Mouse (Mus musculus) limb, embryonic 15.5 days (tissue): ENCODE data around the gene Baiap3. TPM values are rescaled to one million over a fixed set of nuclear protein-coding genes. Genes with fewer than 3 reads are reported as not detected.

Experiments
- ATAC-seq: fragments of 200-750 bp; cut with Nextera tagmentation; 2 replicates; pipeline ENCODE4 v1.8.0; 2017; ENCODE audit warnings: low read depth, moderate TSS enrichment; ENCODE audit not compliant: insufficient number of reproducible peaks, low FRiP score, low TSS enrichment
- H3K27ac ChIP-seq: fragments of 300-500 bp; sonication (generic); 2 replicates; pipeline ENCODE4 v1.5.1; 2015; ENCODE audit warnings: moderate library complexity, mild to moderate bottlenecking, inconsistent platforms
- H3K27me3 ChIP-seq: fragments of 300-500 bp; sonication (generic); 2 replicates; pipeline ENCODE4 v1.6.1; 2015; ENCODE audit warnings: inconsistent platforms
- H3K36me3 ChIP-seq: fragments of 300-500 bp; sonication (generic); 2 replicates; pipeline ENCODE4 v1.6.1; 2015; ENCODE audit warnings: inconsistent platforms
- H3K4me1 ChIP-seq: fragments of 300-500 bp; sonication (generic); 2 replicates; pipeline ENCODE4 v1.6.1; 2015; ENCODE audit warnings: inconsistent platforms
- H3K4me2 ChIP-seq: fragments of 300-500 bp; sonication (generic); 2 replicates; pipeline ENCODE4 v1.6.1; 2015; ENCODE audit warnings: mild to moderate bottlenecking, inconsistent platforms
- H3K4me3 ChIP-seq: fragments of 300-500 bp; sonication (generic); 2 replicates; pipeline ENCODE4 v1.5.1; 2015; ENCODE audit warnings: mild to moderate bottlenecking, inconsistent platforms
- H3K9ac ChIP-seq: fragments of 300-500 bp; sonication (generic); 2 replicates; pipeline ENCODE4 v1.6.1; 2015; ENCODE audit warnings: inconsistent platforms
- H3K9me3 ChIP-seq: fragments of 300-500 bp; sonication (generic); 2 replicates; pipeline ENCODE4 v1.6.1; 2016; ENCODE audit warnings: inconsistent platforms
- WGBS: fragments of 180-500 bp; shearing (Covaris S2); methylation state at CpG from one replicate; pipeline ENCODE4 v1.1.7; 2015; 5-methylcytosine and 5-hydroxymethylcytosine counted together
- microRNA-seq: library from miRNA; unstranded; fragments of <30 nt; microRNA quantifications from one replicate; pipeline ENCODE4, GENCODE M21; 2016
- polyA plus RNA-seq: library from polyadenylated mRNA; unstranded; fragments of >200 nt; fragmentation: Nextera tagmentation; extraction: Ambion mirVana; gene quantifications from 2 replicates; pipeline ENCODE4 v1.2.1, GENCODE M21; 2015

The Baiap3 gene
- polyA plus RNA-seq, 1 experiment from 2014 or later: 0.46 TPM

DNA sequence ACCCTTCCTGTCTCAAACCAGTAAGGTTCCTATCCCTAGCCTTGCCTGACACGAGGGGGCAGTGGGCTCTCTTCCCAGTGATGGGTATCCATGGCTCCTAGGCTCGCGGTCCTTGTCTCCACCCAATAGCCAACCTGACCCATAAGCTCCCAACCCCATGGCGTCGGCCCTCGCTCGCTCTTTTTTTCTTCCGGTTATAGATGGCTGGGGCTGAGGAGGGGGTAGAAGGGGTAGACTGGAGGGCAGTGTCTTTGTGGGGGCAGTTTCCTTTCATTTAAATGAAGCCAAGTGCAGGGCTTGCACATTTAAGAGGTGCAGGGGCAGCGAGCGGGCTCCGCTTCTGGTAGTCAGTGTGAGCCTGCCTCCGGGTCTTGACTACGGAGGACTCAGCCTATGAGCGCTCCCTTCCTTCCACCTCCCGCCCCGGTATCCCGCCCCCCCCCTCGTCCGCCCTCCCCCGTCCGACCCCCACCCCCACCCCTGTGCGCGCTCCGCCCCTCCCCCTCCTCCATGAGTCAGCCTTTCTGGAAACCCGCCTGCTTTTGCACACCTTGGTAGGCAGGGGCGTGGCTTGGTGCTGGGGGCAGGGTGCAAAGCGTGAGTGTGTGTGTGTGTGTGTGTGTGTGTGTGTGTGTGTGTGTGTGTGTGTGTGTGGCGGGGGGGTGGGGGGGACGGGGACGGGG is 34.2 kb downstream of the Baiap3 start:
- H3K36me3 ChIP-seq: peaks cover 57% of the 10 kb centered on the region
- peak; percentile 74 for ATAC-seq
- H3K9ac ChIP-seq: no peak overlapping the region
- H3K4me2 ChIP-seq: peak overlapping the region; percentile 65
- H3K9me3 ChIP-seq: no peaks in the 10 kb centered on the region
- peak overlapping the region; percentile 39 for H3K4me3 ChIP-seq
- H3K27me3 ChIP-seq: no peaks in the 10 kb centered on the region
- H3K4me1 ChIP-seq: peaks cover 16% of the 10 kb centered on the region
- H3K27ac ChIP-seq: peak overlapping the region; percentile 47
- WGBS: under 1% methylated on average over 17 of the region's 30 CpGs

DNA sequence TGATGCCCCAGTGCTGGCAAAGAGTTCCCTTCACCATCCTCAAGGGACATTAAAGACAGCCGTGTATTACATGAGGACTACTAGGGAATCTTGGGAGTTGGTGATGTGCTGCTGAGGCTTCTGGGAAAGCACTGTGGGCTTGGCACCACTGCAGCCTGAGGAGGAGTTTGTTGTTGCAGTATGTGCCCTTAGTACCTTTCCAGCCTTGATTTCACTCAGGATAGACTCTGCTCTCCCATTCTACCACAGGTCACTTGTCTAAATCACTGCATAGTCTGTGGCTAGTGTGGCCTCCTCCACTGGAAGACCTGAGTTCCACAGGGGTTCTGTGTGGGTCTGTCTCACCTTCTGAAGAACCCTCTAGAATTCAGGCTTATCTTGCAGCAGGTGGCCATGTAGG is 35.4 kb downstream of the Baiap3 start:
- Histone ChIP-seq H3K36me3 (peaks cover 57% of the 10 kb centered on the region), H3K4me2 (no peak overlapping the region), H3K9me3 (no peaks in the 10 kb centered on the region), H3K27ac (no peak overlapping the region), H3K27me3 (no peaks in the 10 kb centered on the region), H3K9ac (no peak overlapping the region), H3K4me1 (peaks cover 16% of the 10 kb centered on the region), H3K4me3 (no peak overlapping the region)
- 85% methylated on average over 1 of the region's 1 CpGs for WGBS
- no peak for ATAC-seq

DNA sequence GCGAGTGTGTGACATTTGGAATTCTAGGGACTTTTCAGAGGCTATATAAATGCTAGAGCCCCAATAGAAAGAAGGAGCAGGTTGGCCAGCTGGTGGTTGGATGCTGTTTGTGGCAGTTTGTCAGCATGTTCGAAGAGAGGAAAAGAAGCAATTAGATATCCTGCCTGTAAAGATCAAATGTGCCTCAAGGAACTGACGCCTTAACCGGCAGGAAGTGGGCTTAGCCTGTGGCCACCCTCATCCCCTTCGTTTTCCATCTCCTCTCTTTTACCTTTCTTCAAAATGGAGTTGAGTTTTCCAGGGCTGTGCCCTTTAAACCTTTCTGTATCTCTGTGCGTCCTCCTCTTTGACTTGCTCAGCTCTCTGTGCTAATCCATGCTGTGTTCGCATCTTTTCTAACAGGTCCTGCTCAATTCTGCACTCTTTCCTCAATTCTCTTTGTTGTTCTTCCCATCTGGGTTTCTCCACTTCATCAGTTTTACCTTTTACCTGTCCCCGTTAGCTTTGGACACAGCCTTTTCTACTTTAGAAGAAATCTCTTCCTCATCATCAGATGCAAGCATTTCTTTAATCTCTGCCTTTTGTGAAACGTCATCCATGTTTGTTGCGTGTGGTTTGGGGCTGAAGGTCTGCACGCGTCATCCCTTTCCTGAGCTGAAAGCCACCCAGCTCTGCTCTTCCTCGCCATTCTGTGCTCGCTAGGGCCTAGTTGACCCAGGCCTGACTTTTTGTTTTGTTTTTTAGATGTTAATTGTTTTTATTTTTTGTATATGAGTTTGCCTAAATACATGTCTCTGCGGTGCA is 36.5 kb downstream of the Baiap3 start:
- WGBS: 90% methylated on average over 15 of the region's 15 CpGs
- Histone ChIP-seq H3K27me3 (no peaks in the 10 kb centered on the region), H3K36me3 (peaks cover 59% of the 10 kb centered on the region), H3K4me3 (no peak overlapping the region), H3K4me2 (no peak overlapping the region), H3K27ac (no peak overlapping the region), H3K9me3 (no peaks in the 10 kb centered on the region), H3K9ac (no peak overlapping the region), H3K4me1 (peaks cover 16% of the 10 kb centered on the region)
- no peak for ATAC-seq

DNA sequence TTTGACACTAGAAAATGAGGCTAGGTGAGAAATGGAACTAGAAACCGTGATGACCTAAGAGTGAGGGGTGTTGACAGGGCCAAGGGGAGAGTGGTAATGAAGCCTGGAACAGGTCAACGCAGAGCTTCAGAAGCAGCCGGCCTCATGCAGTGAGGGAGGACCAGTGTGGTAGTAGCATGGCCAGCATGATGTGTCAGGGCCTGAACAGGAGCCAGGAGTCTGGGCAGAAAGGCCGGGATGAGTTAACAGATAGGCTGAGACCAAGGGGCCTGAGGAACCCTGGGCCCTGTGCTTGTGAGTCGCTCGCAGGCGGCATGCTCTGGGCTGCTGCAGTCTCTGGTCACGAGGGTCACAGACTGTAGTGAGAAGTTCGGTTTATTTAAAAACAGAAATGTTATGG is 37.2 kb downstream of the Baiap3 start:
- peaks cover 16% of the 10 kb centered on the region for H3K4me1 ChIP-seq
- WGBS: 91% methylated on average over 9 of the region's 9 CpGs
- H3K4me3 ChIP-seq: no peak overlapping the region
- ATAC-seq: no peak
- H3K4me2 ChIP-seq: no peak overlapping the region
- peaks cover 61% of the 10 kb centered on the region for H3K36me3 ChIP-seq
- H3K9ac ChIP-seq: no peak overlapping the region
- H3K27ac ChIP-seq: no peak overlapping the region
- no peaks in the 10 kb centered on the region for H3K9me3 ChIP-seq
- H3K27me3 ChIP-seq: no peaks in the 10 kb centered on the region

DNA sequence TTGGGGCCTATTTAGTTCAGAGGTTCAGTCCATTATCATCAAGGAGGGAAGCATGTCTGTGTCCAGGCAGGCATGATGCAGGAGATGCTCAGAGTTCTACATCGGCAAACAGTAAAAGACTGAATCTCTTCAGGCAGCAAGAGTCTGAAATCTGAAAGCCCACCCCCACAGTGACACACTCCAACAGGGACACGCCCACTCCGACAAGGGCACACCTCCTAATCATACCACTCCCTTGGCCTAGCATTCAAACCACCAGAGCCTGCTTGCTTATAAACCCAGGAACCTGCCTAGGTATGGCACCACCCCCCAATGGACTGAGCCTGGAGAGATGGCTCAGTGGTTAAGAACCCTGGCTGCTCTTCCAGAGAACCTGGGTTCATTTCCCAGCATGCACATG is 40.7 kb downstream of the Baiap3 start:
- Histone ChIP-seq H3K27me3 (no peaks in the 10 kb centered on the region), H3K27ac (no peak overlapping the region), H3K4me3 (no peak overlapping the region), H3K4me1 (no peaks in the 10 kb centered on the region), H3K9ac (no peak overlapping the region), H3K36me3 (peaks cover 89% of the 10 kb centered on the region), H3K4me2 (no peak overlapping the region), H3K9me3 (no peaks in the 10 kb centered on the region)
- no peak for ATAC-seq
- WGBS: 83% methylated on average over 3 of the region's 3 CpGs

DNA sequence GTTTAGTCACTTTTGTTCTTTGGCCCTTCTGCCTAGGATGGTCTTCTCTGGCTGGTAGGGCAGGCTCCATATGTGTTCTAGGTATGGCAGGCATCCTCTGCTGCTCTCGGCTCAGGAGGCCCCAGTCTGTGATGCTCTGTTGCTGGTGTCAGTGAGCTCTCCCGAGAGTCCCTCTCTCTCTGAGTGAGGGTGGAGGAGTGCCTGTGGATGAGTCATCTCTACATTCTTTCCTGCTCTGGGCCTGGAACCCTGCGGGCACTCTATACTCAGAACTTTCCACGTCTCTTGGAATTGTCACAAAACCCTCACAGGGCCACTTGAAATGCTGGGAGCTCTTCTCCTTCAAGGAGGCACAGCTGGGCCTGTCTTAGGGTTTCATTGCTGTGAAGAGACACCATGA is 44.5 kb downstream of the Baiap3 start:
- no peak overlapping the region for H3K27ac ChIP-seq
- H3K36me3 ChIP-seq: peaks cover 91% of the 10 kb centered on the region
- WGBS: 81% methylated on average over 4 of the region's 4 CpGs
- H3K4me2 ChIP-seq: no peak overlapping the region
- ATAC-seq: no peak
- no peak overlapping the region for H3K9ac ChIP-seq
- no peaks in the 10 kb centered on the region for H3K4me1 ChIP-seq
- H3K27me3 ChIP-seq: no peaks in the 10 kb centered on the region
- no peaks in the 10 kb centered on the region for H3K9me3 ChIP-seq
- no peak overlapping the region for H3K4me3 ChIP-seq

DNA sequence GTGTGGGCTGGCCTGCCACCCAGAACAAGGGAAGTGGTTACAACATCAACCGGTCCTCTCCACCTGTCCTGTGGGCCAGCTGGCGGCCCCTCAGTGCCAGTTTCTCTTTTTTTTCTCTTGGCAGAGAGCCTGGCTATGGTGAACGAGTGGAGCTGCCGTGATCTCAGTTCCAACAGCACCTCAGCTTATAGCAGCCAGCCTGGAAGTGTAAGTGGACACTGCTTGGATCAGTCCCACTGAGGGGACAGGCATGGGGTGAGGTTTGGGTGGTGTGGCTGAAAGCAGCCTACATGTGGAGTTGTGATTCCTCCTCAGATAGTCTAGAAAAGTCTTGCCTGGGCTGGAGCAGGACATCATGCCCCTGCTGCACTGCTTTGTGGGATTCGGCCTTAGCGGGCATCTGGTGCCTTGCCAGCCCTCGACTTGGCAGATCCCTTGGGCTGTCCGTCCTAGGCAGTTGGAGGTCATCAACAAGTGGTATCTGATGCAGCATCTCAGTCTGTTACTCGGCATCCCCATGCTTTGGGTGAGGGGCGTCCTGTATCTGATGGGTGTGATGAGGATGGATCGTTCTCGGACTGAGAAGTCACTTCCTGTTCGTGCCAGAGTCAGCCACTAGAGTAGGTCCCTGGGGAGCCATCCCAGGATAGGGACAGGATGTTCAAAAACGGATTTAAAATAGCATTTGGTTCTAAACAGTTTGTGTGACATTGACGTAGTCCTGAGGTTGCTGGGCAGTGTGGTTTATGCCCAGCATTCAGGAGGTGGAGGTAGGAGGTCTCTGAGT is 45.3 kb downstream of the Baiap3 start:
- WGBS: 81% methylated on average over 15 of the region's 15 CpGs
- Histone ChIP-seq H3K27me3 (no peaks in the 10 kb centered on the region), H3K9me3 (no peaks in the 10 kb centered on the region), H3K36me3 (peaks cover 90% of the 10 kb centered on the region), H3K27ac (no peak overlapping the region), H3K9ac (no peak overlapping the region), H3K4me1 (no peaks in the 10 kb centered on the region), H3K4me3 (no peak overlapping the region), H3K4me2 (no peak overlapping the region)
- no peak for ATAC-seq

DNA sequence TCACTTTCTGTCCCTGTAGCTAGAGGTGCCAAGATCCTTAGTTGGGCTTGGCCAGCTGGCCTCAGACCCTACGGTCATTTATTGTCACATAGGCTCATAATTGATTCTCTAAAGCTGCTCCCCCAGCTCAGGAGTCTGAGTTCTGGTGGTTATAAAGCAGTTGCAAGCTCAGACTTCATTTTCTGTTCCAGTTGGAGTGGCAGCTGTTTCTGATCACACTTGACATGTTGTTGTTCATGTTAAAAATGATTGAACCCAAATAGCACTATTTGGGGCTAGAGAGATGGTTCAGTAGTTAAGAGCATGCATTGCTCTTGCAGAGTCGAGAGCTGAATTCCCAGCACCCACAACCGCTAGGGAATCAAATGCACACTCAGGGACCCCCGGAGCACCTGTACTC is 46.2 kb downstream of the Baiap3 start:
- Histone ChIP-seq H3K4me3 (no peak overlapping the region), H3K27me3 (no peaks in the 10 kb centered on the region), H3K36me3 (peaks cover 90% of the 10 kb centered on the region), H3K4me2 (no peak overlapping the region), H3K27ac (no peak overlapping the region), H3K9ac (no peak overlapping the region), H3K4me1 (no peaks in the 10 kb centered on the region), H3K9me3 (no peaks in the 10 kb centered on the region)
- no peak for ATAC-seq
- 80% methylated on average over 4 of the region's 4 CpGs for WGBS

DNA sequence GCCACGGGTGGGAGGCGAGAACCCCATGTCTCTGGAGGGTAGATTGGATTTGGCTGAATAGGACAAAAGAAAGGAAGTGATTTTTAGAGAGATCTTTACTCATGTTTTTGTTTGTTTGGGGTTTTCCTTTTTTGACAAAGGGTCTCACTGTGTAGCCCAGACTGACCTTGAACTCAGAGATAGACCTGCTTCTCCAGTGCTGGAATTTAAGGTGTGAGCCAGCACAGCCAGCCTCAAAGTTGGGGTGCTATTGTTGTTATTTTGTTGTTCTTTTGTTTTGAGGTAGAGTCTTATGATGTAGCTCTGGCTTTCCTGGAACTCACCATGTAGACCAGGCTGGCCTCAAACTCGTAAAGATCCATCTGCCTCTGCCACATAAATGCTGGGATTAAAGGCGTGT is 53.8 kb downstream of the Baiap3 start:
- no peaks in the 10 kb centered on the region for H3K27me3 ChIP-seq
- H3K9me3 ChIP-seq: no peaks in the 10 kb centered on the region
- no peak overlapping the region for H3K4me2 ChIP-seq
- 90% methylated on average over 4 of the region's 4 CpGs for WGBS
- no peak overlapping the region for H3K27ac ChIP-seq
- H3K36me3 ChIP-seq: peaks cover 83% of the 10 kb centered on the region
- no peak overlapping the region for H3K4me3 ChIP-seq
- no peak overlapping the region for H3K9ac ChIP-seq
- no peaks in the 10 kb centered on the region for H3K4me1 ChIP-seq
- no peak for ATAC-seq

Small RNAs within 50 kb of the gene (microRNA-seq; reads per million reads assigned to microRNA genes)
- not detected for gene Mir3547

Other genes with a start within 250 kb of the Baiap3 start
- 6.0 and 6.2 TPM in 2 replicates for gene Cramp1l, start 240.6 kb downstream of the Baiap3 start, polyA plus RNA-seq
- 14.9 and 17.0 TPM in 2 replicates for gene Ift140, start 240.3 kb downstream of the Baiap3 start, polyA plus RNA-seq
- 22.3 and 25.3 TPM in 2 replicates for gene Tmem204, start 172.8 kb downstream of the Baiap3 start, polyA plus RNA-seq
- 39.1 and 41.6 TPM in 2 replicates for gene Telo2, start 140.4 kb downstream of the Baiap3 start, polyA plus RNA-seq
- 6.1 and 6.6 TPM in 2 replicates for gene Ptx4, start 135.6 kb downstream of the Baiap3 start, polyA plus RNA-seq
- gene Clcn7, start 123.0 kb downstream of the Baiap3 start, polyA plus RNA-seq: 25.2 and 26.4 TPM in 2 replicates
- gene Ccdc154, start 93.9 kb downstream of the Baiap3 start, polyA plus RNA-seq: 0.08 TPM in 1 of 2 replicates, not detected in the other
- gene Gm38655, start 80.9 kb downstream of the Baiap3 start, polyA plus RNA-seq: not detected in 2 replicates
- 31.4 and 33.6 TPM in 2 replicates for gene BC003965, start 71.8 kb downstream of the Baiap3 start, polyA plus RNA-seq
- 9.1 and 9.9 TPM in 2 replicates for gene Unkl, start 68.0 kb downstream of the Baiap3 start, polyA plus RNA-seq
- gene Gnptg, start 16.2 kb downstream of the Baiap3 start, polyA plus RNA-seq: 34.9 and 41.6 TPM in 2 replicates
- 45.2 and 50.8 TPM in 2 replicates for gene Tsr3, start 16.2 kb downstream of the Baiap3 start, polyA plus RNA-seq
- 513 and 522 TPM in 2 replicates for gene Ube2i, start 18.3 kb upstream of the Baiap3 start, polyA plus RNA-seq
- gene Prss34, start 42.0 kb upstream of the Baiap3 start, polyA plus RNA-seq: 10.6 and 12.6 TPM in 2 replicates
- not detected in 2 replicates for gene Prss28, start 52.3 kb upstream of the Baiap3 start, polyA plus RNA-seq
- gene Prss29, start 62.3 kb upstream of the Baiap3 start, polyA plus RNA-seq: not detected in 2 replicates
- gene Tpsab1, start 89.2 kb upstream of the Baiap3 start, polyA plus RNA-seq: 5.0 and 5.3 TPM in 2 replicates
- gene Tpsb2, start 109.9 kb upstream of the Baiap3 start, polyA plus RNA-seq: 209 and 239 TPM in 2 replicates
- gene Tpsg1, start 112.9 kb upstream of the Baiap3 start, polyA plus RNA-seq: 14.4 and 16.6 TPM in 2 replicates
- 3.8 and 4.8 TPM in 2 replicates for gene Cacna1h, start 177.4 kb upstream of the Baiap3 start, polyA plus RNA-seq
- not detected in 2 replicates for gene Tekt4, start 198.3 kb upstream of the Baiap3 start, polyA plus RNA-seq
- gene Sstr5, start 240.9 kb upstream of the Baiap3 start, polyA plus RNA-seq: 0.08 TPM in 1 of 2 replicates, not detected in the other